Mouse (Mus musculus) cerebellum, adult 8-10 months (tissue): Measurements from ENCODE around the gene Tpra1.

ENCODE experiments used
- DNase-seq: peaks from one replicate; pipeline ENCODE4 v3.0.0; 2022

Gene Tpra1

GRCm38 (mm10) chr6:88901947-88902820, at the start of gene Tpra1:
TSS of gene Tpra1 (plus strand) at chr6:88902251.
- peak; percentile 91 for DNase-seq

GRCm38 (mm10) chr6:88854509-88854908, 47.5 kb upstream of the Tpra1 start:
- no peak for DNase-seq

- peak; percentile 82 for DNase-seq
Measured at GRCm38 (mm10) chr6:88855636-88856035, 46.4 kb upstream of the Tpra1 start.

- DNase-seq: peak; percentile 71
Measured at GRCm38 (mm10) chr6:88857249-88857648, 44.8 kb upstream of the Tpra1 start.

- DNase-seq: no peak
Measured at GRCm38 (mm10) chr6:88857830-88858229, 44.2 kb upstream of the Tpra1 start.

- no peak for DNase-seq
Measured at GRCm38 (mm10) chr6:88858341-88858740, 43.7 kb upstream of the Tpra1 start.

- no peak for DNase-seq
Measured at GRCm38 (mm10) chr6:88860914-88861313, 41.1 kb upstream of the Tpra1 start.

- no peak for DNase-seq
Measured at GRCm38 (mm10) chr6:88865704-88866103, 36.3 kb upstream of the Tpra1 start.

GRCm38 (mm10) chr6:88869459-88869858, 32.6 kb upstream of the Tpra1 start:
- no peak for DNase-seq

GRCm38 (mm10) chr6:88870594-88870993, 31.5 kb upstream of the Tpra1 start:
- no peak for DNase-seq

GRCm38 (mm10) chr6:88871546-88871945, 30.5 kb upstream of the Tpra1 start:
- DNase-seq: no peak

- no peak for DNase-seq
Measured at GRCm38 (mm10) chr6:88872811-88873210, 29.2 kb upstream of the Tpra1 start.

- DNase-seq: no peak
Measured at GRCm38 (mm10) chr6:88873965-88874867, 27.8 kb upstream of the Tpra1 start.

GRCm38 (mm10) chr6:88874868-88875508, 27.1 kb upstream of the Tpra1 start, which contains the start of gene Podxl2:
TSS of gene Podxl2 (minus strand) at chr6:88875044.
- DNase-seq: peak; percentile 83

GRCm38 (mm10) chr6:88879471-88879870, 22.6 kb upstream of the Tpra1 start:
- no peak for DNase-seq

- no peak for DNase-seq
Measured at GRCm38 (mm10) chr6:88881334-88881733, 20.7 kb upstream of the Tpra1 start.

- DNase-seq: no peak
Measured at GRCm38 (mm10) chr6:88884195-88884594, 17.9 kb upstream of the Tpra1 start.

- DNase-seq: no peak
Measured at GRCm38 (mm10) chr6:88884690-88885089, 17.4 kb upstream of the Tpra1 start.

- DNase-seq: no peak
Measured at GRCm38 (mm10) chr6:88885644-88886416, 16.2 kb upstream of the Tpra1 start.

- no peak for DNase-seq
Measured at GRCm38 (mm10) chr6:88886417-88886967, 15.6 kb upstream of the Tpra1 start.

- DNase-seq: no peak
Measured at GRCm38 (mm10) chr6:88889410-88890042, 12.5 kb upstream of the Tpra1 start.
